Comparison of ENCODE assay signal across 18 mouse cellular contexts in the genomic region with DNA sequence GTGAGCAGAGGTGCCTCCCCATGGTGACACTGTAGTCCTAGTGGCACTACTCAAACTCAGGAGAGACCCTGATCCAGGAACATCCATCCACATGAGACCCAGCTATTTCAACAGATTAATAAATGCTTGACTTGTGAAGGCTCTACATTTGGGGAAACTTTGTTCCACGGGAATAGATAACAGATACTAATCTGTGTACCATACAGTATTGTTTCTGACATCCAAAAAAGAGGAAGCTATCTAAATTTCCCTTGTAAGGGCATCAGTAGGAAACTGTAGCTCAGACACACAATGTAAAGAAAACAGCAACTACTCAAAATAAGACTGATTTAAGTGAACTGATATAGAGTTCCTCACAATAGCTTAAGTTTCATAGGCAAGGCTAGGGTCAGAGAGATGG. TPM values are rescaled to one million over a fixed set of nuclear protein-coding genes. Genes with fewer than 3 reads are reported as not detected.
DNase-seq lines count a peak whose midpoint lies in the region; ATAC-seq and TF ChIP-seq lines count a peak whose summit lies in the region.
"Had no signal": no experiment of that assay in that cellular context is flagged by ENCODE, and none has a peak within 500 bp of the region (broad histone marks: within the 10 kb centered on the region; RNA-seq: fewer than 3 reads in every experiment).

No protein-coding gene starts in this region.

- no peaks in the 10 kb centered on the region for H3K36me3 ChIP-seq in forebrain, embryonic 13.5 days (ENCODE audit: poor library complexity, severe bottlenecking)
- no peaks in the 10 kb centered on the region for H3K36me3 ChIP-seq in forebrain, embryonic 10.5 days (replicated peaks)
- no peaks in the 10 kb centered on the region for H3K36me3 ChIP-seq in midbrain, embryonic 13.5 days
- H3K36me3 ChIP-seq in midbrain, postnatal 0 days (ENCODE audit: insufficient read depth, low read length), result 0 out of 2 replicates have a peak, but pooled peaks cover 6% of the 10 kb centered on the region
- H3K36me3 ChIP-seq in splenic B cell, adult 2 months (ENCODE audit: control insufficient read depth, insufficient read depth, low read length, poor library complexity, severe bottlenecking), result no peaks in the 10 kb centered on the region; the same call in 1 of the 2 replicates
- H3K36me3 ChIP-seq: embryonic facial prominence, embryonic 12.5 days; forebrain, embryonic 12.5 days; heart, embryonic 12.5 days had no signal

- H3K27ac ChIP-seq in forebrain, embryonic 13.5 days, result no peak overlapping the region
- H3K27ac ChIP-seq in forebrain, embryonic 10.5 days, result no peak overlapping the region
- no peak overlapping the region for H3K27ac ChIP-seq in midbrain, embryonic 13.5 days
- H3K27ac ChIP-seq in midbrain, postnatal 0 days (ENCODE audit: low read depth, low read length), result no peak overlapping the region
- H3K27ac ChIP-seq: embryonic facial prominence, embryonic 12.5 days; forebrain, embryonic 12.5 days had no signal

- H3K4me2 ChIP-seq in forebrain, embryonic 13.5 days, result no peak overlapping the region
- H3K4me2 ChIP-seq in midbrain, embryonic 13.5 days (replicated peaks), result no peak overlapping the region
- H3K4me2 ChIP-seq in midbrain, postnatal 0 days (ENCODE audit: low read depth, low read length, poor library complexity, severe bottlenecking), result no peak overlapping the region
- H3K4me2 ChIP-seq: embryonic facial prominence, embryonic 12.5 days; forebrain, embryonic 12.5 days; heart, embryonic 12.5 days had no signal

- no peak for DNase-seq in forebrain, embryonic 10.5 days (ENCODE audit: extremely low spot score, low spot score)
- no peak for DNase-seq in midbrain, postnatal 0 days (ENCODE audit: low spot score)
- peak; percentile 30 for DNase-seq in splenic B cell, adult 2 months (ENCODE audit: low read depth, low spot score)
- DNase-seq in adrenal gland, postnatal 14 days, result no peak
- DNase-seq: adrenal gland, adult 2 months; adrenal gland, postnatal 36 days; cerebellum, adult 2 months; cerebellum, postnatal 14 days; forebrain, postnatal 0 days; gastrocnemius, postnatal 14 days had no signal

- H3K9ac ChIP-seq in forebrain, embryonic 13.5 days, result 0 out of 2 replicates have a peak overlapping the region, but pooled peaks have one; percentile 0
- H3K9ac ChIP-seq in midbrain, embryonic 13.5 days (replicated peaks), result 0 out of 2 replicates have a peak overlapping the region, but pooled peaks have one; percentile 24
- no peak overlapping the region for H3K9ac ChIP-seq in midbrain, postnatal 0 days (replicated peaks; ENCODE audit: low read length, poor library complexity, severe bottlenecking)
- H3K9ac ChIP-seq: embryonic facial prominence, embryonic 12.5 days; forebrain, embryonic 12.5 days; forebrain, postnatal 0 days; heart, embryonic 12.5 days had no signal

- ATAC-seq in forebrain, embryonic 13.5 days, result no peak
- no peak for ATAC-seq in midbrain, embryonic 13.5 days
- no peak for ATAC-seq in midbrain, postnatal 0 days (ENCODE audit: low FRiP score)
- 0 out of 2 replicates have a peak, but pooled peaks have one; percentile 21 for ATAC-seq in common myeloid progenitor, adult 5-6 weeks (replicated peaks; ENCODE audit: low read depth, poor library complexity, severe bottlenecking)
- ATAC-seq: CD4-positive, CD25-positive, alpha-beta regulatory T cell, adult 4 months; forebrain, postnatal 0 days; hindbrain, embryonic 16.5 days had no signal

- 88% methylated on average over 1 of the region's 1 CpGs for WGBS in forebrain, embryonic 13.5 days
- 91% methylated on average over 1 of the region's 1 CpGs for WGBS in forebrain, embryonic 10.5 days
- 87% methylated on average over 1 of the region's 1 CpGs for WGBS in midbrain, embryonic 13.5 days
- WGBS in midbrain, postnatal 0 days, result 73% methylated on average over 1 of the region's 1 CpGs

- H3K4me3 ChIP-seq in forebrain, embryonic 13.5 days, result no peak overlapping the region
- no peak overlapping the region for H3K4me3 ChIP-seq in forebrain, embryonic 10.5 days
- no peak overlapping the region for H3K4me3 ChIP-seq in midbrain, embryonic 13.5 days (replicated peaks)
- H3K4me3 ChIP-seq in midbrain, postnatal 0 days (ENCODE audit: low read depth, low read length), result no peak overlapping the region
- H3K4me3 ChIP-seq: embryonic facial prominence, embryonic 12.5 days; forebrain, embryonic 12.5 days; heart, embryonic 12.5 days had no signal

- no peaks in the 10 kb centered on the region for H3K27me3 ChIP-seq in forebrain, embryonic 13.5 days
- no peaks in the 10 kb centered on the region for H3K27me3 ChIP-seq in forebrain, embryonic 10.5 days (ENCODE audit: poor library complexity, severe bottlenecking)
- H3K27me3 ChIP-seq in midbrain, embryonic 13.5 days, result no peaks in the 10 kb centered on the region
- no peaks in the 10 kb centered on the region for H3K27me3 ChIP-seq in midbrain, postnatal 0 days (ENCODE audit: insufficient read depth, low read length)
- no peaks in the 10 kb centered on the region for H3K27me3 ChIP-seq in splenic B cell, adult 2 months (ENCODE audit: control insufficient read depth, insufficient read depth, low read length, poor library complexity, severe bottlenecking)
- H3K27me3 ChIP-seq: embryonic facial prominence, embryonic 12.5 days; forebrain, embryonic 12.5 days; heart, embryonic 12.5 days had no signal

- H3K4me1 ChIP-seq in forebrain, embryonic 13.5 days, result no peaks in the 10 kb centered on the region
- H3K4me1 ChIP-seq in forebrain, embryonic 10.5 days, result no peaks in the 10 kb centered on the region
- no peaks in the 10 kb centered on the region for H3K4me1 ChIP-seq in midbrain, embryonic 13.5 days (replicated peaks)
- H3K4me1 ChIP-seq in midbrain, postnatal 0 days (ENCODE audit: insufficient read depth, low read length), result no peaks in the 10 kb centered on the region
- H3K4me1 ChIP-seq: embryonic facial prominence, embryonic 12.5 days; heart, embryonic 12.5 days had no signal

- no peaks in the 10 kb centered on the region for H3K9me3 ChIP-seq in forebrain, embryonic 13.5 days (replicated peaks)
- no peaks in the 10 kb centered on the region; the same call in 1 of the 2 replicates for H3K9me3 ChIP-seq in forebrain, embryonic 10.5 days
- no peaks in the 10 kb centered on the region for H3K9me3 ChIP-seq in midbrain, embryonic 13.5 days
- no peaks in the 10 kb centered on the region for H3K9me3 ChIP-seq in midbrain, postnatal 0 days (ENCODE audit: low read length)
- H3K9me3 ChIP-seq: embryonic facial prominence, embryonic 12.5 days; forebrain, embryonic 12.5 days had no signal

- TF ChIP-seq CTCF in midbrain, postnatal 0 days (IDR thresholded peaks at IDR 0.05), result no peak

RNA-seq across cellular contexts. Expression of gene Rad9b, which starts 11.2 kb away (rescaled TPM):
- 16.1 TPM in 2 replicates for polyA plus RNA-seq in forebrain, embryonic 13.5 days (2015; fragmentation: Nextera tagmentation; extraction: Ambion mirVana)
- 10.7 and 11.0 TPM in 2 replicates for polyA plus RNA-seq in forebrain, embryonic 10.5 days (2016; fragmentation: Nextera tagmentation; extraction: Ambion mirVana)
- polyA plus RNA-seq in midbrain, embryonic 13.5 days (2015; fragmentation: Nextera tagmentation; extraction: Ambion mirVana), result 21.8 and 22.6 TPM in 2 replicates
- 16.9 and 17.8 TPM in 2 replicates for total RNA-seq in midbrain, postnatal 0 days (2014; rRNA removed)
- 18.1 and 21.8 TPM in 2 replicates for polyA plus RNA-seq in midbrain, postnatal 0 days (2015; fragmentation: Nextera tagmentation; extraction: Ambion mirVana)
- 5.3 and 11.6 TPM in 2 replicates for total RNA-seq in common myeloid progenitor, adult 5-6 weeks (2017)
- 3.2 and 4.0 TPM in 2 replicates for total RNA-seq in adrenal gland, postnatal 14 days (2021)

RNA-seq across cellular contexts. Expression of gene Vps29, which starts 11.3 kb away (rescaled TPM):
- polyA plus RNA-seq in forebrain, embryonic 13.5 days (2015; fragmentation: Nextera tagmentation; extraction: Ambion mirVana), result 228 and 236 TPM in 2 replicates
- 187 and 195 TPM in 2 replicates for polyA plus RNA-seq in forebrain, embryonic 10.5 days (2016; fragmentation: Nextera tagmentation; extraction: Ambion mirVana)
- 260 and 269 TPM in 2 replicates for polyA plus RNA-seq in midbrain, embryonic 13.5 days (2015; fragmentation: Nextera tagmentation; extraction: Ambion mirVana)
- total RNA-seq in midbrain, postnatal 0 days (2014; rRNA removed), result 137 and 149 TPM in 2 replicates
- polyA plus RNA-seq in midbrain, postnatal 0 days (2015; fragmentation: Nextera tagmentation; extraction: Ambion mirVana), result 366 and 368 TPM in 2 replicates
- total RNA-seq in common myeloid progenitor, adult 5-6 weeks (2017), result 66.4 and 76.6 TPM in 2 replicates
- 127 TPM in 2 replicates for total RNA-seq in adrenal gland, postnatal 14 days (2021)

RNA-seq across cellular contexts. Expression of gene Gpn3, which starts 28.8 kb away (rescaled TPM):
- polyA plus RNA-seq in forebrain, embryonic 13.5 days (2015; fragmentation: Nextera tagmentation; extraction: Ambion mirVana), result 56.9 and 58.7 TPM in 2 replicates
- polyA plus RNA-seq in forebrain, embryonic 10.5 days (2016; fragmentation: Nextera tagmentation; extraction: Ambion mirVana), result 84.6 and 92.9 TPM in 2 replicates
- 50.8 and 51.8 TPM in 2 replicates for polyA plus RNA-seq in midbrain, embryonic 13.5 days (2015; fragmentation: Nextera tagmentation; extraction: Ambion mirVana)
- 20.8 and 37.9 TPM in 2 replicates for total RNA-seq in midbrain, postnatal 0 days (2014; rRNA removed)
- polyA plus RNA-seq in midbrain, postnatal 0 days (2015; fragmentation: Nextera tagmentation; extraction: Ambion mirVana), result 41.8 and 44.4 TPM in 2 replicates
- 39.1 and 43.6 TPM in 2 replicates for total RNA-seq in common myeloid progenitor, adult 5-6 weeks (2017)
- total RNA-seq in adrenal gland, postnatal 14 days (2021), result 34.9 and 36.4 TPM in 2 replicates

RNA-seq across cellular contexts. Expression of gene Fam216a, which starts 29.3 kb away (rescaled TPM):
- polyA plus RNA-seq in forebrain, embryonic 13.5 days (2015; fragmentation: Nextera tagmentation; extraction: Ambion mirVana), result 117 and 123 TPM in 2 replicates
- 86.1 and 90.1 TPM in 2 replicates for polyA plus RNA-seq in forebrain, embryonic 10.5 days (2016; fragmentation: Nextera tagmentation; extraction: Ambion mirVana)
- 128 and 135 TPM in 2 replicates for polyA plus RNA-seq in midbrain, embryonic 13.5 days (2015; fragmentation: Nextera tagmentation; extraction: Ambion mirVana)
- 131 and 139 TPM in 2 replicates for total RNA-seq in midbrain, postnatal 0 days (2014; rRNA removed)
- 156 and 160 TPM in 2 replicates for polyA plus RNA-seq in midbrain, postnatal 0 days (2015; fragmentation: Nextera tagmentation; extraction: Ambion mirVana)
- total RNA-seq in common myeloid progenitor, adult 5-6 weeks (2017), result 36.5 and 37.4 TPM in 2 replicates
- 29.7 and 34.7 TPM in 2 replicates for total RNA-seq in adrenal gland, postnatal 14 days (2021)

RNA-seq across cellular contexts. Expression of gene Arpc3, which starts 48.8 kb away (rescaled TPM):
- polyA plus RNA-seq in forebrain, embryonic 13.5 days (2015; fragmentation: Nextera tagmentation; extraction: Ambion mirVana), result 152 and 167 TPM in 2 replicates
- polyA plus RNA-seq in forebrain, embryonic 10.5 days (2016; fragmentation: Nextera tagmentation; extraction: Ambion mirVana), result 91.9 and 98.7 TPM in 2 replicates
- 140 and 173 TPM in 2 replicates for polyA plus RNA-seq in midbrain, embryonic 13.5 days (2015; fragmentation: Nextera tagmentation; extraction: Ambion mirVana)
- 162 and 188 TPM in 2 replicates for total RNA-seq in midbrain, postnatal 0 days (2014; rRNA removed)
- 134 and 137 TPM in 2 replicates for polyA plus RNA-seq in midbrain, postnatal 0 days (2015; fragmentation: Nextera tagmentation; extraction: Ambion mirVana)
- total RNA-seq in common myeloid progenitor, adult 5-6 weeks (2017), result 661 and 743 TPM in 2 replicates
- total RNA-seq in adrenal gland, postnatal 14 days (2021), result 240 and 253 TPM in 2 replicates
